Mouse (Mus musculus) lung, postnatal 25 days (tissue): Measurements from ENCODE around the gene Esp4.
"Not testable (repeated sequence)": the region's sequence is repeated elsewhere in the genome, so short reads cannot be mapped to it uniquely, and the experiment has no call there.

Source experiments
- DNase-seq: peaks from one replicate; pipeline ENCODE4 v3.0.0; 2022; ENCODE audit warnings: low spot score

Gene Esp4

GRCm38 (mm10) chr17:40598294-40598693 is at the start of gene Esp4:
Esp4 (plus strand) TSS chr17:40598594.
- DNase-seq, result no peak

GRCm38 (mm10) chr17:40553470-40553869 is 44.9 kb upstream of the Esp4 start:
- no peak for DNase-seq

- DNase-seq, result no peak
Observed at GRCm38 (mm10) chr17:40561207-40561606, 37.2 kb upstream of the Esp4 start, which contains the start of gene Esp6. Esp6 (plus strand) TSS chr17:40561507.

GRCm38 (mm10) chr17:40583906-40584305 is 14.5 kb upstream of the Esp4 start:
- not testable (repeated sequence) for DNase-seq

GRCm38 (mm10) chr17:40591297-40591696 is 7.1 kb upstream of the Esp4 start:
- DNase-seq, result no peak

- DNase-seq, result not testable (repeated sequence)
Observed at GRCm38 (mm10) chr17:40631775-40632174, 33.4 kb downstream of the Esp4 start, which contains the start of gene Esp3. Esp3 (plus strand) TSS chr17:40632075.
